Mouse (Mus musculus) brown adipose tissue, adult 24 weeks (tissue): ENCODE results near the gene Trim72. TPM values are rescaled to one million over a fixed set of nuclear protein-coding genes. Genes with fewer than 3 reads are reported as not detected.
"Not testable (repeated sequence)": the region's sequence is repeated elsewhere in the genome, so short reads cannot be mapped to it uniquely, and the experiment has no call there.

Experiments
- H3K27ac ChIP-seq: fragments of 200-500 bp; replicated peaks from 2 replicates; pipeline ENCODE4 v1.5.1; 2012; ENCODE audit warnings: low read depth, mild to moderate bottlenecking, low read length
- H3K4me1 ChIP-seq: fragments of 200-500 bp; 2 replicates; pipeline ENCODE4 v1.6.1; 2012; ENCODE audit warnings: low read length, mixed read lengths; ENCODE audit not compliant: control insufficient read depth, insufficient read depth, insufficient read length
- H3K4me3 ChIP-seq: fragments of 200-500 bp; 2 replicates; pipeline ENCODE4 v1.5.1; 2012; ENCODE audit warnings: low read depth, mild to moderate bottlenecking, low read length, moderate library complexity; ENCODE audit not compliant: insufficient read depth
- polyA plus RNA-seq: library from polyadenylated mRNA; stranded (reverse); fragments of >200 nt; gene quantifications from 2 replicates; pipeline ENCODE4 v1.2.4, GENCODE M21; 2012; ENCODE audit not compliant: missing spikeins, insufficient read depth, insufficient read length

Trim72 gene
- polyA plus RNA-seq, 1 experiment: 0.48 TPM

DNA sequence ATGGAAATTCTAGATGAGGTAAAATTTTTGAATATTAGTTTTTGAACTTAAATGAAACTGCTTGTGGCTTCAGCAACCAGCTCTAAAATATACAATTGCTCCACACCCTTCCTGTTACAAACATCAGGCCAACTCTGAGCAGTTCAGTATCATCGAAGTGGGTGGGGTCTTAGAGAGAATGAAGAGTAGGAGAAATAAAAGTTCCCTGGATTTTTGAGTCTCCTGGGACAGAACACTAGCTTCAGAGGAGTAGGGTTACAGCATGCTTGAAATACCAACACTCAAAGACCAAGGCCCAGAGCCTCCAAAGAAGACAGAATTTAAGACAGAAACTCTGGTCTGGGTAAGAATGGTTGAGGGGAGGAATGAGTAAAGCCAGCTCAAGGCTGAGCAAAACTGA is 4.3 kb upstream of the Trim72 start:
- no peak overlapping the region for H3K27ac ChIP-seq
- no peak overlapping the region for H3K4me3 ChIP-seq
- H3K4me1 ChIP-seq: no peaks in the 10 kb centered on the region; the same call in 1 of the 2 replicates

- Histone ChIP-seq H3K27ac (no peak overlapping the region), H3K4me1 (no peaks in the 10 kb centered on the region; the same call in 1 of the 2 replicates), H3K4me3 (no peak overlapping the region)
Observed at GRCm38 (mm10) chr7:128000068-128000950, 3.4 kb upstream of the Trim72 start.

- H3K4me1 ChIP-seq: no peaks in the 10 kb centered on the region; the same call in 1 of the 2 replicates
- no peak overlapping the region for H3K27ac ChIP-seq
- H3K4me3 ChIP-seq: no peak overlapping the region
Observed at GRCm38 (mm10) chr7:128003098-128003497, 651 bp upstream of the Trim72 start.

GRCm38 (mm10) chr7:128004150-128004486 is 369 bp downstream of the Trim72 start:
- H3K4me3 ChIP-seq: no peak overlapping the region
- no peak overlapping the region for H3K27ac ChIP-seq
- H3K4me1 ChIP-seq: no peaks in the 10 kb centered on the region; the same call in 1 of the 2 replicates

GRCm38 (mm10) chr7:128004487-128005362 is 976 bp downstream of the Trim72 start:
- no peaks in the 10 kb centered on the region; the same call in 1 of the 2 replicates for H3K4me1 ChIP-seq
- H3K4me3 ChIP-seq: no peak overlapping the region
- H3K27ac ChIP-seq: no peak overlapping the region

DNA sequence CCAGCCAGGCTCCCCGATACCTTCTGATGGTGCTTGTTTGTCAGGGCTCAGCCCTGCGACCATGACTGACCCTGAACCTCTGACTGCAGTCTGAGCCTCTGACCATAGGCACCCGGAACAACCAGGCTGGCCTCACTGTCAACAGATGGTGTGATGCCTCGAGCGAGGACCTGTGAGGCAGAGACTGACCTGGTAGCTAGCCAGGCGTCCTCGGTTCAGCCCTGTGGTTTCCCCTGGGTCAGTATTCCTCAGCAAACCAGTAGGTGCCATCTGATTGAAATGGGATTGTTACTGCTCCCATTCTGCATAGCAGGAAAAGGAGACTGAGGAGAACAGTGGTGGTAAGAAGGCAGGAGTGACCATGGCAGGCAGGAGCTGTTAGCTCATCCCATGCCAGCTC is 2.4 kb downstream of the Trim72 start:
- Histone ChIP-seq H3K4me1 (no peaks in the 10 kb centered on the region; the same call in 1 of the 2 replicates), H3K27ac (no peak overlapping the region), H3K4me3 (no peak overlapping the region)

DNA sequence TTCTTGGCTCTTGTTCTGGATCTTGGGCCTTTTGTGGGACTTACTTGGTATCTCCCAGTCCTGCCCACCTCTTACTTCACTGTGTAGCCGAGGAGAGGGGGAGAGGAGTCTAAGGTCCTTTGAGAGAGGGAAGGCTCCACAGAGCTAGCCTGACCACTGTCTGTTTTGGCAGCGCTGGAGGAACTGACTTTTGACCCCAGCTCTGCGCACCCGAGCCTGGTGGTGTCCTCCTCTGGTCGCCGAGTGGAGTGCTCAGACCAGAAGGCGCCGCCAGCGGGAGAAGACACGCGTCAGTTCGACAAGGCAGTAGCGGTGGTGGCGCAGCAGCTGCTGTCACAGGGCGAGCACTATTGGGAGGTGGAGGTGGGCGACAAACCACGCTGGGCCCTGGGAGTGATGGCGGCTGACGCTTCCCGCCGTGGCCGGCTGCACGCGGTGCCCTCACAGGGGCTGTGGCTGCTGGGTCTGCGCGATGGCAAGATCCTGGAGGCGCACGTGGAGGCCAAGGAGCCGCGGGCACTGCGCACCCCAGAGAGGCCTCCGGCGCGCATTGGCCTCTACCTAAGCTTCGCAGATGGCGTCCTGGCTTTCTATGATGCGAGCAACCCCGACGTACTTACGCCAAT is 6.1 kb downstream of the Trim72 start:
- Histone ChIP-seq H3K27ac (no peak overlapping the region), H3K4me1 (no peaks in the 10 kb centered on the region), H3K4me3 (no peak overlapping the region)

DNA sequence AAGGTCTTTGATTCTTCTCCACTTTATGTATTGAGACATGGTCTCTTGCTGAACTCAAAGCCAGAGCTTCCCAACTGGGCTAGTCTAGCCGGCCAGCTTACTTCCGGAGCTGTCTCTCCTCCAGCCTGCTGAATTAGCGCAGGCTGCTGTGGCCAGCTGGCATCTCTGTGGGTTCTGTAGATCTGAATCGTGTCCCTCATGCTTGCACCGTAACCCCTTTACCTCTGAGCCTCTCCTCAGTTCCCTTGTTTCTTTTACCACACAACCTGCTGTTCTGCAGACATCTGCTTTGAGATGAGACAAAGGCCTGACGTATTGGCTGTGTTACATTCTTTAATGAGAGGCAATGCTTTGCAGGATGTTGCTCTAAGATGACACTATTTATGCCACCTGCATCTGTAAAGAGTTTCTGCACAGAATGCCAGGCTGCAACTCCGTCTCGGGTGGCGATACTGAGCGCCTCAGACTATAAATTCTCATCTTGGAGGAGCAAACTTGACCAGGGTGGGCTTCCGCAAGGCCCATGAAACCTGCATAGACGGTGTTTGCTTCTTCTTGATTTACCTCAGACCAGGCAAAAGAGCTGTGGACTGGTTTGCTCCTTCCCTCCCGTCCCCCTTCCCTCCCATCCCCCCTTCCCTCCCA is 8.5 kb downstream of the Trim72 start:
- H3K4me3 ChIP-seq: no peak overlapping the region
- no peaks in the 10 kb centered on the region for H3K4me1 ChIP-seq
- no peak overlapping the region for H3K27ac ChIP-seq

DNA sequence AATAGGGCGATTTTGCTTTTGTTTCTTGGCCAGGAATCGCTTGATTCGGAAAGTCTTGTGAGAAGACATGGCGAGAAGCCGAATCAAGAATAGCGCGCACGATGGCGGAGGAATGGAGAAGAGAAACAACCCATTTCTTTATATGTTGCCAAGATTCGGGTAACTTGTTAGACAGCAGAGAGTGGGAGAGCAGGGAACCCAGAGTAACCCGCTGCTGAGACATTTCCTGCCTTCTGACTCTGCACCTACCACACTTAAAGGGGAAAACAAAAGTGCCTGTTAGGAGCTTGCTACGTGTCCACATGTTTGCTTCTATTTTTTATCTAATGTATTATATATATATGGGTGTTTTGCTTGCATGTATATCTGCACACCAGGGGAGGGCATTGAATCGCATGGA is 9.4 kb downstream of the Trim72 start:
- no peaks in the 10 kb centered on the region for H3K4me1 ChIP-seq
- no peak overlapping the region for H3K4me3 ChIP-seq
- H3K27ac ChIP-seq: no peak overlapping the region

DNA sequence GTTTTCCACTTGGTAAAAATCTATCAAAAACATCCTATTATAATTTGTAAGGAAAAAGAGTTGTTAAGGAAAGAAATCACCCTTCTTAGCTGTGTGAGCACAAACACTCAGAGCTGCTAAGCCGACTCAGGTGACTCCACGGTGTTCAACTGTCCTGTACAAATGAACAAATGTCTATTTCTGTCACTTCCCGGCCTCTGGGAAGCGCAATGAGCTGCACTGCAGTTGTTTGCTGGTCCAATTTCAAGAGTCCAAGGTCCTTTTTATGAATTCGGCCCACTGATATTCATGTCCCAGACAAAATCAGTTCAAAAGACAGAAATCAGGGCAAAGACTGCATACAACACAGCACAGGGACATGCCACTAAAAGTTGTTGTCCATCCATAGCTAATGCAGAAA is 12.4 kb downstream of the Trim72 start:
- H3K4me1 ChIP-seq, H3K4me3 ChIP-seq, H3K27ac ChIP-seq: not testable (repeated sequence)

- Histone ChIP-seq H3K4me3 (no peak overlapping the region), H3K27ac (no peak overlapping the region), H3K4me1 (no peaks in the 10 kb centered on the region)
Observed at GRCm38 (mm10) chr7:128016650-128017049, 12.9 kb downstream of the Trim72 start.

GRCm38 (mm10) chr7:128018275-128018674 is 14.5 kb downstream of the Trim72 start:
- Histone ChIP-seq H3K4me1 (no peaks in the 10 kb centered on the region), H3K4me3 (no peak overlapping the region), H3K27ac (no peak overlapping the region)

DNA sequence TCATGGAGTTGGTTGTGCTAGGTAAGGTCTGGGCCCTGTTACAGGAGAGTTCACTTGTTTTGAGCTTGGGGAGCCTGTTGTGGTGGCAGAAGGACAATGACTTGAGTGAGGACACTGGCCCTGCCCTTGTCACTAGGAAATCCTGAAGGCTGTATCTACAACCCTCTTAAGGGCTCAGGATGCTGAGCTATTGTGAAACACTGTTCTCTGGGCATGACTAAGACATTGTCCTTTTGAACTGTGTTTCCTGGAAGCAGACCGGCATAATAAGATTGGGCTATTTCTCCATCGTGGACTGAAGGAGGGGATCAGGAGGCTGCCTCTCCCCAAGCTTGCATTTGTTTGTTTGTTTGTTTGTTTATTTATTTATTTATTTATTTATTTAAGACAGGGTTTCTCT is 15.4 kb downstream of the Trim72 start:
- H3K4me1 ChIP-seq: no peaks in the 10 kb centered on the region
- no peak overlapping the region for H3K4me3 ChIP-seq
- H3K27ac ChIP-seq: no peak overlapping the region

DNA sequence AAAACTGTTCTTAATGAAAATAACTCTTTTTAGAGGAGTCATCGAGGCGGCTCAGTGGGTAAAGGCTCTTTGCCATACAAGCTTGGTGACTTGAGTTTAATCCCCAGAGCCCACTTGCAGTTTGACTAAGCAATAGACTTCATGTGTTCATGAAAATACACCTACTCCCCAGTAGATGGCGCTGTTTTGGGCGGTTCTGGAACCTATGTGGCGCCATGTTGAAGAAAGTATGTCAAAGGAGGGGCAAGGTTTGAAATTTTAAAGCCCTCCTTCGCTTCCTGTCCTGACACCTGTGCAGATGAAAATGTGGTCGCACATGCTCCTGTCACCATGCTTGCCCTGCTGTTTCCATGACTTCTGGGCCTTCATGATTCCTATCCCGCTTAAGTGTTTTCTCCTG is 19.2 kb downstream of the Trim72 start:
- Histone ChIP-seq H3K27ac (no peak overlapping the region), H3K4me3 (no peak overlapping the region), H3K4me1 (no peaks in the 10 kb centered on the region)

DNA sequence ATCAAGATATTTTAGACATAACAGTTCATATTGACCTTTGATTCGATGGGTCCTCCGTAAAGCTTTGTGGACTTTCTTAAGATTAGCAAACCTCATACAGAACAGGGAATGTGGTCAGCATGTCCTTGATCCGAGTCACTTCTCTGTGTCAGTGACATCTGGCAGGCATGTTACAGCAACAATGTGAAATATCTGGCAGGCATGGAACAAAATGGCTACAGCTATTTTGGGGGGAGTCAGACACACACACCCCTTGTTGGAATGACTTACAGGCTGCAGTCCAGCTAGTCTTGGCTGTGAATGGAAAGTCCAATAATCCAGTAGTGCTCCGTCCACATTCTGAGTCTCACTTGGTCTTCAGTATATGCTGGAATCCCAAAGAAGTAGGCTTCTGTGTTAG is 19.8 kb downstream of the Trim72 start:
- H3K4me3 ChIP-seq: no peak overlapping the region
- no peak overlapping the region for H3K27ac ChIP-seq
- no peaks in the 10 kb centered on the region for H3K4me1 ChIP-seq
